Mouse (Mus musculus) heart, embryonic 16.5 days (tissue): ENCODE data around the gene Lamtor2. TPM values are rescaled to one million over a fixed set of nuclear protein-coding genes. Genes with fewer than 3 reads are reported as not detected.

Experiments used
- ATAC-seq: fragments of 200-750 bp; cut with Nextera tagmentation; replicated peaks from 2 replicates; pipeline ENCODE4 v1.8.0; 2017; ENCODE audit warnings: moderate number of reproducible peaks; ENCODE audit not compliant: insufficient read depth, low FRiP score; ENCODE audit errors: extremely low read depth
- H3K27ac ChIP-seq: fragments of 300-500 bp; sonication (generic); 2 replicates; pipeline ENCODE4 v1.5.1; 2014; ENCODE audit warnings: mild to moderate bottlenecking, low read length, control low read depth, moderate library complexity
- H3K27me3 ChIP-seq: fragments of 300-500 bp; sonication (generic); 2 replicates; pipeline ENCODE4 v1.6.1; 2014; ENCODE audit warnings: low read length, mixed read lengths; ENCODE audit not compliant: control insufficient read depth, insufficient read depth
- H3K36me3 ChIP-seq: fragments of 300-500 bp; sonication (generic); 2 replicates; pipeline ENCODE4 v1.6.1; 2014; ENCODE audit not compliant: control insufficient read depth, insufficient read depth
- H3K4me1 ChIP-seq: fragments of 300-500 bp; sonication (generic); 2 replicates; pipeline ENCODE4 v1.6.1; 2014; ENCODE audit warnings: low read length, mixed read lengths; ENCODE audit not compliant: control insufficient read depth, insufficient read depth
- H3K4me2 ChIP-seq: fragments of 300-500 bp; sonication (generic); 2 replicates; pipeline ENCODE4 v1.6.1; 2014; ENCODE audit warnings: low read depth, mild to moderate bottlenecking, control low read depth, low read length
- H3K4me3 ChIP-seq: fragments of 300-500 bp; sonication (generic); 2 replicates; pipeline ENCODE4 v1.5.1; 2014; ENCODE audit warnings: mild to moderate bottlenecking, control low read depth, low read length
- H3K9ac ChIP-seq: fragments of 300-500 bp; sonication (generic); 2 replicates; pipeline ENCODE4 v1.6.1; 2014; ENCODE audit warnings: low read length, control low read depth
- H3K9me3 ChIP-seq: fragments of 300-500 bp; sonication (generic); replicated peaks from 2 replicates; pipeline ENCODE4 v1.6.1; 2016; ENCODE audit warnings: low read length; ENCODE audit not compliant: control insufficient read depth
- WGBS: fragments of 180-500 bp; shearing (Covaris S2); extraction: QIAGEN DNeasy Blood & Tissue Kit; methylation state at CpG from one replicate; pipeline ENCODE4 v1.1.7; 2014; 5-methylcytosine and 5-hydroxymethylcytosine counted together
- polyA plus RNA-seq: library from polyadenylated mRNA; unstranded; fragments of >200 nt; fragmentation: Nextera tagmentation; extraction: Ambion mirVana; gene quantifications from 2 replicates; pipeline ENCODE4 v1.2.1, GENCODE M21; 2015

Lamtor2 gene
- polyA plus RNA-seq, 1 experiment from 2014 or later: 139 TPM

- Histone ChIP-seq H3K4me2 (peak overlapping the region; percentile 13; the same call in 1 of the 2 replicates), H3K27ac (no peak overlapping the region), H3K9ac (peak overlapping the region; percentile 44; the same call in 1 of the 2 replicates), H3K4me1 (peaks cover 33% of the 10 kb centered on the region), H3K9me3 (no peaks in the 10 kb centered on the region), H3K4me3 (no peak overlapping the region), H3K36me3 (peaks cover 4% of the 10 kb centered on the region; the same call in 1 of the 2 replicates), H3K27me3 (no peaks in the 10 kb centered on the region)
- WGBS: 32% methylated on average over 17 of the region's 17 CpGs
- ATAC-seq: peak; percentile 74
Measured at GRCm38 (mm10) chr3:88526157-88527131, 26.4 kb downstream of the Lamtor2 start.

GRCm38 (mm10) chr3:88525021-88525420 is 27.9 kb downstream of the Lamtor2 start:
- no peak overlapping the region for H3K4me2 ChIP-seq
- H3K27me3 ChIP-seq: no peaks in the 10 kb centered on the region
- no peak overlapping the region for H3K27ac ChIP-seq
- WGBS: 87% methylated on average over 5 of the region's 5 CpGs
- no peak for ATAC-seq
- no peak overlapping the region for H3K9ac ChIP-seq
- peaks cover 26% of the 10 kb centered on the region for H3K4me1 ChIP-seq
- H3K9me3 ChIP-seq: no peaks in the 10 kb centered on the region
- H3K36me3 ChIP-seq: peaks cover 4% of the 10 kb centered on the region; the same call in 1 of the 2 replicates
- no peak overlapping the region for H3K4me3 ChIP-seq

GRCm38 (mm10) chr3:88523027-88523426 is 29.8 kb downstream of the Lamtor2 start:
- H3K36me3 ChIP-seq: peaks cover 4% of the 10 kb centered on the region; the same call in 1 of the 2 replicates
- H3K27ac ChIP-seq: no peak overlapping the region
- H3K4me1 ChIP-seq: peaks cover 14% of the 10 kb centered on the region
- no peak overlapping the region for H3K4me3 ChIP-seq
- no peak overlapping the region for H3K9ac ChIP-seq
- no peak for ATAC-seq
- H3K4me2 ChIP-seq: no peak overlapping the region
- 81% methylated on average over 8 of the region's 8 CpGs for WGBS
- H3K27me3 ChIP-seq: no peaks in the 10 kb centered on the region
- no peaks in the 10 kb centered on the region for H3K9me3 ChIP-seq

DNA sequence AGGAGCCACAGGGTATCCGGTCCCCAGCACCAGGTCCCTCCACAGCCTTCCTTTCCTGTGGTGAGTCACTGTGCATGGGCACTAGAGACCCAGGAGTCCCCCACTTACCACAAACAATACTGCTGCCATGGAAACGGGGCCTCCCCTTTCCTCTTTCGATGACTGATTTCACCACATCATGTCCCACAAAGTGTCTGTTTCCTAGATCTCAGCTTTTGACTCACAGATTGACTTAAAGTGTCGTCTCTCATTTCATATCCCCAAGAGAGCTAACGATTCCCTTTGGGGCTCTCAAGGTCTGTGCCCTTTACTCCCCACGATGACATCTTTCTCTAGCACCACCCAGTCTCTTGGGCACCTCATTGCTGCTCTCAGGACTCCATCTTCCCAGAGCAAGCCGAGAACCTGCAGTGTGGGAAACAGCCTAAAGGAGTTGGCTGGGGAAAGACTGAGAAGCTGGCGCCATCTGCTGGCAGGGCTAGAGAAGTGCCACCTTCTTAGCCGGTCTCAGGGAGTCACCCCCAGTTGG is 31.0 kb downstream of the Lamtor2 start:
- Histone ChIP-seq H3K27me3 (no peaks in the 10 kb centered on the region), H3K9ac (no peak overlapping the region), H3K4me1 (peaks cover 5% of the 10 kb centered on the region), H3K36me3 (peaks cover 4% of the 10 kb centered on the region; the same call in 1 of the 2 replicates), H3K27ac (no peak overlapping the region), H3K9me3 (no peaks in the 10 kb centered on the region), H3K4me2 (no peak overlapping the region), H3K4me3 (no peak overlapping the region)
- ATAC-seq: no peak
- 23% methylated on average over 9 of the region's 9 CpGs for WGBS

DNA sequence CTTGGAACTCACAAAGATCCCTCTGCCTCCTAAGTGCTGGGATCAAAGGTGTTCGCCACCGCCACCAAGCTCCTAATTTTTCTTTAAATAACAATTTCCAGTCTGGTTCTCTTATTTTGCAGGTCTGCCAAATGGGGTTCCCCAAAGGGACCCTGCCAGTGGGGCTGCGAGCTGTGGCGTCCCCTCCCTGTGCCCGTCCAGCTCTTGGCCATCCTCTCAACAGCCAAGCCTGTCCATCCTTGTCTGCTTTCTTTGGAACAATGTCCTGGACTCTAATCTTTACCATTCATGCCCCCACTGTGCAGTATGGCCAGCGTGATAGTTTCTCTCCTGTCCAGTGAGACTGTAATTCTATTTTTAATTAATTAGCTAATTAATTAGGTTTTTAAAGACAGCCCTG is 31.7 kb downstream of the Lamtor2 start:
- H3K9ac ChIP-seq: no peak overlapping the region
- H3K27me3 ChIP-seq: no peaks in the 10 kb centered on the region
- H3K9me3 ChIP-seq: no peaks in the 10 kb centered on the region
- 88% methylated on average over 6 of the region's 6 CpGs for WGBS
- no peak for ATAC-seq
- no peak overlapping the region for H3K27ac ChIP-seq
- no peak overlapping the region for H3K4me2 ChIP-seq
- peaks cover 3% of the 10 kb centered on the region for H3K4me1 ChIP-seq
- H3K36me3 ChIP-seq: peaks cover 4% of the 10 kb centered on the region; the same call in 1 of the 2 replicates
- no peak overlapping the region for H3K4me3 ChIP-seq

DNA sequence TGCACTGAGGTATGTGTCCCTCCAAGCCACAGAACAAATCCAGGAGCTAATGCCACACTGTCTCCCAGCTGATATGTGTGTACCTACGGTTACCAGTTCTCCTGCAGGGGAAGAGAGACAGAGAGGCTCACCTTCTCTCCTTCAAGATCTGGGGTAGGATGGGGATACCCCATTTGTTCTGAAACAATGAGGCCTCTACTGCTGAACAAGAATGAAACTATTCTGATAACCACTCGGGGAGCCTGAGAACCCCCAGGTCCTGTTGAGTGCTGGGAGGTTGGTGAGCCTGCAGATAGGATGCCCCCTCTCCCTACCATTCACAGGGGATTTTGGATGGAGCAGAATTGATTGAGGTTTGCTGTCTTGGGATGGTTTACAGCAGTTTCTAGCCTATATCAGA is 32.8 kb downstream of the Lamtor2 start:
- H3K4me1 ChIP-seq: no peaks in the 10 kb centered on the region
- ATAC-seq: no peak
- H3K27me3 ChIP-seq: no peaks in the 10 kb centered on the region
- H3K9me3 ChIP-seq: no peaks in the 10 kb centered on the region
- no peak overlapping the region for H3K9ac ChIP-seq
- H3K27ac ChIP-seq: no peak overlapping the region
- no peak overlapping the region for H3K4me3 ChIP-seq
- peaks cover 3% of the 10 kb centered on the region; the same call in 1 of the 2 replicates for H3K36me3 ChIP-seq
- WGBS: 75% methylated on average over 2 of the region's 2 CpGs
- H3K4me2 ChIP-seq: no peak overlapping the region

DNA sequence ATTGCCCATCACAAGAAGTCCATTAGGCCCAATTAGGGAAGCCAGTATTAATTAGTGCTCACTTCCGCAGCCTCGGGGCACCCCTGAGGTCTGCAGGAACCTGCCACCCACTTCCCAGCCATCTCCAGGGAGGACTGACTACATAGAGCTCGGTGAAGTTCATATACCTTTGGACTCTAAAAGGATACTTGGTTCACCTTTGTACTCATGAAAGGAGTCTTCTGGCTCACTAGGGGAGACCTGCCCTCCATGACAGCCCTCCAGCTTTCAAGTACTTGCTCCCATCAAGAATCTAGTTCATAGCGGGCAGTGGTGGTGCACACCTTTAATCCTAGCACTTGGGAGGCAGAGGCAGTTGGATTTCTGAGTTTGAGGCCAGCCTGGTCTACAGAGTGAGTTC is 34.5 kb downstream of the Lamtor2 start:
- Histone ChIP-seq H3K4me1 (peaks cover 12% of the 10 kb centered on the region), H3K9ac (no peak overlapping the region), H3K36me3 (no peaks in the 10 kb centered on the region), H3K27me3 (no peaks in the 10 kb centered on the region), H3K9me3 (no peaks in the 10 kb centered on the region), H3K4me3 (no peak overlapping the region), H3K4me2 (no peak overlapping the region), H3K27ac (no peak overlapping the region)
- WGBS: 84% methylated on average over 4 of the region's 4 CpGs
- ATAC-seq: no peak

DNA sequence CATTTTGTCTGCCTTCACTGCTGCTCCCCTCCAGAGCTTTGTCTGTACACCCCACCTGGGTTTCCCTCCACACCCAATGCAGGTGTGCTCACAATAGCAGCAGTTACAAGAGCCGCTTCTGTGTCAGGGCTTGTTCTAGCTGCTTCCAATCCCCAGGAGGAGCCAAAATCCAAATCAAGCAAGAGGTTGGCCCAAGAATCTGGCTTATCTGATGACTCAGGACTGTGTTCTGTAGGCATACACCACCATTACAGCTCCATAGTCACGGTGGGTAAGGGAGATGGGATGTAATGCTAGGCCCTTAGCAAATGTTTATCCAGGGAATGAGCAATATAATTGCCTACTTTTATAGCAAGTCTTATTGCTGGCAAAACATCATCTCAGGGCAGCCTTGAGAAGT is 36.5 kb downstream of the Lamtor2 start:
- Histone ChIP-seq H3K27ac (no peak overlapping the region), H3K36me3 (no peaks in the 10 kb centered on the region), H3K9ac (no peak overlapping the region), H3K4me1 (peaks cover 23% of the 10 kb centered on the region), H3K4me2 (no peak overlapping the region), H3K27me3 (no peaks in the 10 kb centered on the region), H3K9me3 (no peaks in the 10 kb centered on the region), H3K4me3 (no peak overlapping the region)
- 80% methylated on average over 2 of the region's 2 CpGs for whole genome bisulfite sequencing
- ATAC-seq: no peak

GRCm38 (mm10) chr3:88515095-88515386 is 37.8 kb downstream of the Lamtor2 start:
- H3K4me2 ChIP-seq: no peak overlapping the region
- H3K4me3 ChIP-seq: no peak overlapping the region
- no peak for ATAC-seq
- H3K9me3 ChIP-seq: no peaks in the 10 kb centered on the region
- H3K9ac ChIP-seq: no peak overlapping the region
- no peak overlapping the region for H3K27ac ChIP-seq
- WGBS: 89% methylated on average over 2 of the region's 2 CpGs
- no peaks in the 10 kb centered on the region for H3K27me3 ChIP-seq
- no peaks in the 10 kb centered on the region for H3K36me3 ChIP-seq
- H3K4me1 ChIP-seq: peaks cover 30% of the 10 kb centered on the region
